Mouse (Mus musculus) neutrophil, adult 5-6 weeks (primary cell): ENCODE measurements around the gene Vmn1r8. TPM values are rescaled to one million over a fixed set of nuclear protein-coding genes. Genes with fewer than 3 reads are reported as not detected.
"Not testable (repeated sequence)": the region's sequence is repeated elsewhere in the genome, so short reads cannot be mapped to it uniquely, and the experiment has no call there.

Source experiments
- ATAC-seq: fragments of 151-379, 151-347 bp; 2 replicates; pipeline ENCODE4 v1.8.0; 2017; ENCODE audit warnings: mild to moderate bottlenecking, moderate TSS enrichment; ENCODE audit not compliant: insufficient number of reproducible peaks, poor library complexity, low FRiP score, severe bottlenecking; ENCODE audit errors: extremely low read depth
- total RNA-seq: library from RNA; stranded (forward); fragments of 200-1000 nt; gene quantifications from 2 replicates; pipeline ENCODE4 v1.2.3, GENCODE M21; 2017

The Vmn1r8 gene
- not detected in 2 replicates for total RNA-seq

DNA sequence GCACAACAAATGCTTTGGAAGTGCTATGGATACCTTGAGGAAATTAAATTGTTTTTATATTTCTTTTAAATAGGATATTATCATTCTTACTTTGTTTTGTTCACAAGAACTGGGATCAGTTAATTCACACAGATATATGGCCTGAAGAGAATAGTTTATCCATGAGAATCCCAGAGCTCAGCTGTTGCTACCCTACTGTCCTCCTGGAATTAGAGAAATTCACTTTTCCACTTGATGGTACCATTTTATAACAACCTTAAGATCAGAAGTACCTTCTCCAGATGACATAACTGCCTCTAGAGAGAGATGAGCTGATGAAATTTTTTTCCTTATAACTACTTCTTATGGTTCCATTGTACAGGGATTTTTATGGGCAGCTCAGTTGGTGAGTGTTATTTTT lies at the start of gene Vmn1r8:
TSS of gene Vmn1r8 (plus strand) at position 301 of the 400 bp plus-strand sequence.
- ATAC-seq = no peak

DNA sequence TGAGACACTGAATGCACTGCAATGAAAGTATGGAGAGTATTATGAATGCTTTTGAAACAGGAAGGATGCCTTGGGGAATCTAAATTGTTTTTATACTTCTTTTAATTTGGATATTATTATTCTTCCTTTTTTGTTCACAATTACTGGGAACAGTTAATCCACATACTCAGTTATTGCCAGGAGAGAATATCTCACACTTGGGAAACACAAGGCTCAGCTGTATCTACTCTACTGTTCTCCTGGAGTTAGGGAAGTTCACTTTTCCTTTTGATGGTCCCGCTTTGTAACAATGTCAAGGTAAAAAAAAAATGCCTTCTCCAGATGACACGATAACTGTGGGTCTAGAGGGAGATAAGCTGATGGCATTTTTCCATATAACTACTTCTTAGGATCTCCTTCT lies 35.1 kb upstream of the Vmn1r8 start, which contains the start of gene Vmn1r6:
TSS of gene Vmn1r6 (plus strand) at position 301 of the 400 bp plus-strand sequence.
- no peak for ATAC-seq

DNA sequence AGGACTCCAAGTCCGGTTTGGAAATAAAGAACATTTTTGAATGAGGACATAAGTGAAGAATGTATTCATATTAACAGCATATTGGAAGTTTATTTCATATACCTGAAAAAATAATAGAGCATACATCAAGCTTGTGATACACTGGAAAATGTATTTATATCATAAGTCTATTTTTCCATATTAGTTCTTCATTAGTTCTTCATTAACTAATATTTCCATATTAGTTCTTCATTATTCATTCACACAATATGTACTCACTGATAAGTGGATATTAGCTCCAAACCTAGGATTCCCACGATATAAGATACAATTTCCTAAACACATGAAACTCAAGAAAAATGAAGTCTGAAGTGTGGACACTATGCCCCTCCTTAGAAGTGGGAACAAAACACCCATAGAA lies 6.9 kb upstream of the Vmn1r8 start, which contains the start of gene Vmn1r7:
TSS of gene Vmn1r7 (minus strand) at position 101 of the 400 bp plus-strand sequence.
- ATAC-seq = not testable (repeated sequence)

DNA sequence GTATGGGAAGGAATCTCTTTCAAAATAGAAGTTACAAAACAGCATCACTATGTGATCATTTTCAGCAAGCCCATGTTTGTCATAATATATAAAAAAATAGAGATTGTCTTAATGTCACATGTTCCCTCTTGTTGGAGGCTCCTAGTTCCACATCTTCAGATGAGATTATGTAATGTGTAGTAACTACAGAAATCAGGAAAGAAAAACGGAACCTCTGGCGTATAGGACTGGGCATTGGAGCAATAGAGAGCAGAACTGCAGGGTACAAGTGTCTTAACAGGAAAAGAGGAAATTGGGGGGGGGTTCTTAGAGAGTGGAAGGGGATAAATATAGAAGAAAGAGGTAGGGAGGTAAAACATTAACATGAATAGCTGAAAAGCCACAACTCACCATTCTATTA lies 2.6 kb downstream of the Vmn1r8 start:
- ATAC-seq = no peak

DNA sequence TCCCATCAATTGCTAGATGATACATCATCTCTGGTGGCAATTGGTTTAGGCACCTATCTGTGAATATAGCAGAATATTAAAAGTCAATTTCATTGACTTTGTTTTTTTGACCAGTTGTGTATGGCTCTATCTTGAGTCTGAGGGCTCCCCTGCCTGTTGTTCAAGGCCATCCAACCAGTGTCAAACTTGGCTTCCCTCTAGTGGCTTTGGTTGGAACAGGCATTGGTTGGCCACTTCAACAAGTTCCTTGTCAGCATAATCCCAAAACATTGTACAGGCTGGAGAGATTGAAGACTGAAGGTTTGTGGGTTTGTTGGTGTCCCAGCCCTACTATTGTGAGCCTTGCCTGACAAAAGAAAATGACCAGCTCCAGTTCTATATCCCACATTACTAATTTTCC lies 31.6 kb downstream of the Vmn1r8 start:
- ATAC-seq = no peak

DNA sequence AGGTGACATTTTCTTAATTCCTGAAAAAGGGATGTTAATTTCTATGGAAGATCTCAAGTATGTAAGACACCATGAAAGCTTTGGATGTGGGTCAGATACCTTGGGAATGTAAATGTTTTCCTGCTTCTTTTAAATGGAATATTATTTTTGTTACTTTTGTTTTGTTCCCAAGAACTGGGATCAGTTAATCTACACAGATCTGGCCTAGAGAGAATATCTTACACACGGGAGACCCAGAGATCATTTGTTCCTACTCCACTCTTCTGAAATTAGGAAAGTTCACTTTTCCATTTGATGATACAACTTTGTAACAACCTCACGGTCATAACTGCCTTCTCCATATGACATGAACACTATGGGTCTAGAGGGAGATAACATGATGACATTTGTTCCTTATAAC lies 34.4 kb downstream of the Vmn1r8 start, which contains the start of gene Vmn1r9:
TSS of gene Vmn1r9 (plus strand) at position 301 of the 400 bp plus-strand sequence.
- ATAC-seq = no peak

Other genes with a start within 250 kb of the Vmn1r8 start
- 50.0 and 60.5 TPM in 2 replicates for gene Kbtbd2, start 234.5 kb upstream of the Vmn1r8 start, total RNA-seq
- gene Fkbp9, start 200.2 kb upstream of the Vmn1r8 start, total RNA-seq = 0.47 TPM in 1 of 2 replicates, not detected in the other
- gene Nt5c3, start 108.4 kb upstream of the Vmn1r8 start, total RNA-seq = 42.7 and 45.7 TPM in 2 replicates
- gene Vmn1r4, start 108.3 kb upstream of the Vmn1r8 start, total RNA-seq = 2.9 and 3.6 TPM in 2 replicates
- gene Vmn1r5, start 62.0 kb upstream of the Vmn1r8 start, total RNA-seq = not detected in 2 replicates
- not detected in 2 replicates for gene Vmn1r6, start 35.0 kb upstream of the Vmn1r8 start, total RNA-seq
- not detected in 2 replicates for gene Vmn1r7, start 7.0 kb upstream of the Vmn1r8 start, total RNA-seq
- gene Vmn1r9, start 34.5 kb downstream of the Vmn1r8 start, total RNA-seq = 0.58 TPM in 1 of 2 replicates, not detected in the other
- not detected in 2 replicates for gene Vmn1r10, start 77.2 kb downstream of the Vmn1r8 start, total RNA-seq
- not detected in 2 replicates for gene Vmn1r11, start 101.2 kb downstream of the Vmn1r8 start, total RNA-seq
- gene Vmn1r12, start 124.6 kb downstream of the Vmn1r8 start, total RNA-seq = not detected in 2 replicates
- not detected in 2 replicates for gene Vmn1r13, start 171.0 kb downstream of the Vmn1r8 start, total RNA-seq
- gene Vmn1r14, start 199.4 kb downstream of the Vmn1r8 start, total RNA-seq = not detected in 2 replicates
- not detected in 2 replicates for gene Vmn1r15, start 225.7 kb downstream of the Vmn1r8 start, total RNA-seq